Mouse (Mus musculus) liver, embryonic 14.5 days (tissue): ENCODE data around the gene Bbs9.

Source experiments
- CTCF ChIP-seq: IDR thresholded peaks from 2 replicates; pipeline ENCODE4 v1.5.1; 2016; ENCODE audit warnings: antibody characterized with exemption, low read depth, control low read depth
- EP300 ChIP-seq: IDR thresholded peaks from 2 replicates; pipeline ENCODE4 v1.6.1; 2016; ENCODE audit warnings: antibody characterized with exemption, low read depth

DNA sequence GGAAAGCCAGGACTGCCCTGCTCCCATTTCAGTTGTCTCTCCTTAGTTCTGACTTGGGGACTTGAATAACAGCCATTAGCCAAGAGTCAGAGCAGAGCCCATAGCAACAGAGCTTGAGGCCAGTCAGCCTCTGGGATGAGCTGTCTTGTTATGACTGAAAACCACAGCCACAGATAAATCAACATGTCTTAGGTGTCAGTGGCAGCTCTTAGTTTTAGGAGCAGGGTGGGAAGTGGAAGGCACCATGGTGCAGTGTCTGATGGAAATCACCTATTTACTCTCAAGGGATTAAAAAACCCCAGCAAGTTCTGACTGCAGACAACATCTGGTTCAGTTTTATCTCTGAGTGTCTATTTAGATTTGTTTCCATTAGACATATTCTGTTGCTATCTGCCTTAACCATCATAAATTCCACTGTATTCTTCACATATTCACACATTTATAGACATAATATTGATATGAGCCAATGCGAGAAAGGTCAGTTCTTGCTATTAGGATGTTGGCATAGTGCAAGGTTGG is 359.5 kb downstream of the Bbs9 start:
- TF ChIP-seq EP300 (no peak), CTCF (no peak)
